Mouse (Mus musculus) liver, postnatal 0 days (tissue): ENCODE measurements at regions not wholly inside any gene's neighbourhood (a gene's known extent, or its start where the extent isn't known, plus 50 kb on each side); places are given as distances from the start of the nearest gene placed in this dataset.

Source experiments
- CTCF ChIP-seq: sonication (generic); IDR thresholded peaks from 2 replicates; pipeline ENCODE4 v1.5.1; 2016; ENCODE audit warnings: antibody characterized with exemption, low read depth
- EP300 ChIP-seq: IDR thresholded peaks from 2 replicates; pipeline ENCODE4 v1.6.1; 2016; ENCODE audit warnings: antibody characterized with exemption, low read depth, mild to moderate bottlenecking

GRCm38 (mm10) chr6:51012086-51012830 is 358.0 kb upstream of the Npvf start:
- no peak for TF ChIP-seq CTCF
- TF ChIP-seq EP300: no peak
